In the genomic region with DNA sequence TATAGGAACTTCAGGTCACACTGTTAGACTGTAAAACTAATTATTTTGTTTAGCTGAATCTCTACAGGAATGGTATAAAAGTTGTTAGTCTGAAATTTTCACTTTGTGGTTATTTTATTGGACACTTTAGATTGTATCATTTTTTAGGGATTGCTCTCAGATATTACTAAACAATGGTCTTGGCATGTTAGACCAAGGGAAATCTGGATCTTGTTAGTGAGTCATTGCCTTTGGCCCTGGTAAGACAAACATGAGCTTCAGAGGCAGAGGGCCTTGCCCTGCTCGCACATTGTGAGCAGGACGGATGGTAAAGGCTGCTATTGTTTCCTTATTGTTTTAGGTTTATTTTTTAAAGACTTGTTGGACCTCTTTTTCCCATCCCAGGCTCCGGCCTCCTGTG, we compare ENCODE assay signal across 20 mouse cellular contexts. TPM values are rescaled to one million over a fixed set of nuclear protein-coding genes. Genes with fewer than 3 reads are reported as not detected.
DNase-seq lines count a peak whose midpoint lies in the region; ATAC-seq and TF ChIP-seq lines count a peak whose summit lies in the region.
"Had no signal": no experiment of that assay in that cellular context is flagged by ENCODE, and none has a peak within 500 bp of the region (broad histone marks: within the 10 kb centered on the region; RNA-seq: fewer than 3 reads in every experiment).

No protein-coding gene starts in this region.

- H3K27ac ChIP-seq in embryonic facial prominence, embryonic 10.5 days (replicated peaks): peak overlapping the region; percentile 54; the same call in 1 of the 2 replicates
- no peak overlapping the region for H3K27ac ChIP-seq in limb, embryonic 14.5 days (replicated peaks; ENCODE audit: low read depth, low read length)
- no peak overlapping the region for H3K27ac ChIP-seq in hindbrain, embryonic 13.5 days
- H3K27ac ChIP-seq: embryonic facial prominence, embryonic 12.5 days; lung, embryonic 15.5 days; stomach, postnatal 0 days had no signal

- no peak overlapping the region for H3K4me3 ChIP-seq in embryonic facial prominence, embryonic 10.5 days
- H3K4me3 ChIP-seq in limb, embryonic 14.5 days (replicated peaks; ENCODE audit: low read length): no peak overlapping the region
- no peak overlapping the region for H3K4me3 ChIP-seq in hindbrain, embryonic 13.5 days
- H3K4me3 ChIP-seq: embryonic facial prominence, embryonic 12.5 days; lung, embryonic 15.5 days had no signal

- no peak overlapping the region for H3K4me2 ChIP-seq in limb, embryonic 14.5 days (replicated peaks; ENCODE audit: low read depth, low read length, severe bottlenecking)
- no peak overlapping the region for H3K4me2 ChIP-seq in hindbrain, embryonic 13.5 days
- H3K4me2 ChIP-seq: embryonic facial prominence, embryonic 12.5 days; lung, embryonic 15.5 days; midbrain, embryonic 11.5 days had no signal

- no peaks in the 10 kb centered on the region for H3K36me3 ChIP-seq in embryonic facial prominence, embryonic 10.5 days (replicated peaks)
- H3K36me3 ChIP-seq in limb, embryonic 14.5 days (ENCODE audit: control insufficient read depth, insufficient read depth, low read length): no peaks in the 10 kb centered on the region
- no peaks in the 10 kb centered on the region for H3K36me3 ChIP-seq in hindbrain, embryonic 13.5 days
- H3K36me3 ChIP-seq: embryonic facial prominence, embryonic 12.5 days; lung, embryonic 15.5 days had no signal

- 25% methylated on average over 3 of the region's 3 CpGs for WGBS in embryonic facial prominence, embryonic 10.5 days
- WGBS in limb, embryonic 14.5 days: 30% methylated on average over 3 of the region's 3 CpGs
- WGBS in hindbrain, embryonic 13.5 days: 76% methylated on average over 3 of the region's 3 CpGs

- no peak for TF ChIP-seq POLR2A in limb, embryonic 14.5 days (IDR thresholded peaks at IDR 0.05; ENCODE audit: borderline replicate concordance, extremely low read depth, insufficient read depth, insufficient read length)

- H3K9me3 ChIP-seq in embryonic facial prominence, embryonic 10.5 days: no peaks in the 10 kb centered on the region
- H3K9me3 ChIP-seq in limb, embryonic 14.5 days (ENCODE audit: control insufficient read depth, low read length): no peaks in the 10 kb centered on the region
- no peaks in the 10 kb centered on the region for H3K9me3 ChIP-seq in hindbrain, embryonic 13.5 days
- H3K9me3 ChIP-seq: embryonic facial prominence, embryonic 12.5 days; lung, embryonic 15.5 days had no signal

- peak; percentile 52 for DNase-seq in embryo, embryonic 10 days (ENCODE audit: low spot score)
- no peak for DNase-seq in embryo, embryonic 11 days
- peak; percentile 15 for DNase-seq in lung, postnatal 14 days
- no peak for DNase-seq in lung, adult 18-20 months
- DNase-seq in embryonic facial prominence, embryonic 10.5 days (ENCODE audit: low spot score): no peak
- peak; percentile 71 for DNase-seq in limb, embryonic 14.5 days (ENCODE audit: low spot score)
- DNase-seq in retina, postnatal 1 day: no peak
- DNase-seq: adrenal gland, postnatal 25 days; cerebellum, adult 9-10 months; gastrocnemius, postnatal 10 days; kidney, postnatal 14 days; thymus, postnatal 14 days had no signal

- H3K27me3 ChIP-seq in embryonic facial prominence, embryonic 10.5 days (replicated peaks; ENCODE audit: low read depth, poor library complexity, severe bottlenecking): no peaks in the 10 kb centered on the region
- H3K27me3 ChIP-seq in limb, embryonic 14.5 days (ENCODE audit: control insufficient read depth, insufficient read depth, low read length): no peaks in the 10 kb centered on the region
- no peaks in the 10 kb centered on the region for H3K27me3 ChIP-seq in hindbrain, embryonic 13.5 days
- H3K27me3 ChIP-seq: embryonic facial prominence, embryonic 12.5 days; lung, embryonic 15.5 days had no signal

- H3K9ac ChIP-seq in limb, embryonic 14.5 days (ENCODE audit: low read depth, low read length, severe bottlenecking): no peak overlapping the region
- no peak overlapping the region for H3K9ac ChIP-seq in hindbrain, embryonic 13.5 days
- H3K9ac ChIP-seq: embryonic facial prominence, embryonic 12.5 days; lung, embryonic 15.5 days had no signal

- no peak for ATAC-seq in limb, embryonic 14.5 days (ENCODE audit: low FRiP score, low read depth)
- ATAC-seq in hindbrain, embryonic 13.5 days (ENCODE audit: low FRiP score): no peak
- ATAC-seq: forebrain, embryonic 14.5 days; intestine, embryonic 16.5 days had no signal

- peaks cover 25% of the 10 kb centered on the region for H3K4me1 ChIP-seq in embryonic facial prominence, embryonic 10.5 days
- no peaks in the 10 kb centered on the region for H3K4me1 ChIP-seq in limb, embryonic 14.5 days (ENCODE audit: control insufficient read depth, insufficient read depth, low read length)
- no peaks in the 10 kb centered on the region for H3K4me1 ChIP-seq in hindbrain, embryonic 13.5 days (replicated peaks)
- H3K4me1 ChIP-seq: embryonic facial prominence, embryonic 12.5 days; lung, embryonic 15.5 days had no signal

RNA-seq across cellular contexts. Expression of gene Tnfaip6, which starts 31.4 kb away (rescaled TPM):
- polyA plus RNA-seq in embryonic facial prominence, embryonic 10.5 days (2016; fragmentation: Nextera tagmentation; extraction: Ambion mirVana): 44.7 and 57.7 TPM in 2 replicates
- polyA plus RNA-seq in limb, embryonic 14.5 days (2012; rRNA removed): 18.8 and 20.8 TPM in 2 replicates
- polyA plus RNA-seq in limb, embryonic 14.5 days (2014; fragmentation: Nextera tagmentation; extraction: Ambion mirVana): 29.3 and 34.7 TPM in 2 replicates
- polyA plus RNA-seq in hindbrain, embryonic 13.5 days (2015; fragmentation: Nextera tagmentation; extraction: Ambion mirVana): 7.9 and 8.6 TPM in 2 replicates
- polyA plus RNA-seq: liver, adult 2 months had no signal

RNA-seq across cellular contexts. Expression of gene Nmi, which starts 33.1 kb away (rescaled TPM):
- polyA plus RNA-seq in embryonic facial prominence, embryonic 10.5 days (2016; fragmentation: Nextera tagmentation; extraction: Ambion mirVana): 4.4 and 6.1 TPM in 2 replicates
- polyA plus RNA-seq in limb, embryonic 14.5 days (2012; rRNA removed): 4.3 and 7.9 TPM in 2 replicates
- polyA plus RNA-seq in limb, embryonic 14.5 days (2014; fragmentation: Nextera tagmentation; extraction: Ambion mirVana): 11.3 and 13.4 TPM in 2 replicates
- 5.8 and 6.4 TPM in 2 replicates for polyA plus RNA-seq in hindbrain, embryonic 13.5 days (2015; fragmentation: Nextera tagmentation; extraction: Ambion mirVana)

Comparison
In these comparisons a context has a peak if more than half of its experiments do, and no peak if none do; other contexts are left out.
1. DNase-seq: peak in embryo, embryonic 10 days (single experiment), lung, postnatal 14 days (single experiment) and limb, embryonic 14.5 days (single experiment); none in embryo, embryonic 11 days (single experiment), lung, adult 18-20 months (0 of 2), embryonic facial prominence, embryonic 10.5 days (single experiment) and retina, postnatal 1 day (single experiment).